Mouse (Mus musculus) lung, postnatal 0 days (tissue): ENCODE measurements around the gene Uso1. TPM values are rescaled to one million over a fixed set of nuclear protein-coding genes. Genes with fewer than 3 reads are reported as not detected.

Experiments used
- ATAC-seq: fragments of 200-750 bp; cut with Nextera tagmentation; 2 replicates; pipeline ENCODE4 v1.8.0; 2017; ENCODE audit warnings: moderate library complexity
- DNase-seq: peaks from one replicate; pipeline ENCODE4 v3.0.0-alpha.2; 2016; ENCODE audit warnings: low spot score
- H3K27ac ChIP-seq: fragments of 300-500 bp; sonication (generic); 2 replicates; pipeline ENCODE4 v1.5.1; 2014; ENCODE audit warnings: antibody characterized with exemption, mild to moderate bottlenecking, low read length, mixed read lengths
- H3K27me3 ChIP-seq: fragments of 300-500 bp; sonication (generic); replicated peaks from 2 replicates; pipeline ENCODE4 v1.6.1; 2014; ENCODE audit warnings: low read length, mixed read lengths; ENCODE audit not compliant: insufficient read depth
- H3K36me3 ChIP-seq: fragments of 300-500 bp; sonication (generic); 2 replicates; pipeline ENCODE4 v1.6.1; 2014; ENCODE audit warnings: low read length, mixed read lengths; ENCODE audit not compliant: insufficient read depth
- H3K4me1 ChIP-seq: fragments of 300-500 bp; sonication (generic); 2 replicates; pipeline ENCODE4 v1.6.1; 2014; ENCODE audit warnings: antibody characterized with exemption, low read depth, low read length, mixed read lengths; ENCODE audit not compliant: insufficient read depth
- H3K4me2 ChIP-seq: fragments of 300-500 bp; sonication (generic); replicated peaks from 2 replicates; pipeline ENCODE4 v1.6.1; 2014; ENCODE audit warnings: low read depth, mild to moderate bottlenecking, low read length, moderate library complexity, mixed read lengths
- H3K4me3 ChIP-seq: fragments of 300-500 bp; sonication (generic); 2 replicates; pipeline ENCODE4 v1.5.1; 2014; ENCODE audit warnings: low read depth, low read length
- H3K9ac ChIP-seq: fragments of 300-500 bp; sonication (generic); replicated peaks from 2 replicates; pipeline ENCODE4 v1.6.1; 2014; ENCODE audit warnings: low read depth, mild to moderate bottlenecking
- H3K9me3 ChIP-seq: fragments of 300-500 bp; sonication (generic); 2 replicates; pipeline ENCODE4 v1.6.1; 2016; ENCODE audit warnings: low read length, mixed read lengths
- CTCF ChIP-seq: IDR thresholded peaks from 2 replicates; pipeline ENCODE4 v1.5.1; 2016; ENCODE audit warnings: antibody characterized with exemption, mild to moderate bottlenecking
- EP300 ChIP-seq: IDR thresholded peaks from 2 replicates; pipeline ENCODE4 v1.6.1; 2016; ENCODE audit warnings: antibody characterized with exemption, mild to moderate bottlenecking, control low read depth
- WGBS: fragments of 180-500 bp; shearing (Covaris S2); extraction: QIAGEN DNeasy Blood & Tissue Kit; methylation state at CpG from one replicate; pipeline ENCODE4 v1.1.7; 2014; 5-methylcytosine and 5-hydroxymethylcytosine counted together
- polyA plus RNA-seq: library from polyadenylated mRNA; unstranded; fragments of >200 nt; fragmentation: Nextera tagmentation; extraction: Ambion mirVana; gene quantifications from 2 replicates; pipeline ENCODE4 v1.2.1, GENCODE M21; 2015

Uso1 gene
- polyA plus RNA-seq, 1 experiment from 2014 or later = 28.8 TPM

DNA sequence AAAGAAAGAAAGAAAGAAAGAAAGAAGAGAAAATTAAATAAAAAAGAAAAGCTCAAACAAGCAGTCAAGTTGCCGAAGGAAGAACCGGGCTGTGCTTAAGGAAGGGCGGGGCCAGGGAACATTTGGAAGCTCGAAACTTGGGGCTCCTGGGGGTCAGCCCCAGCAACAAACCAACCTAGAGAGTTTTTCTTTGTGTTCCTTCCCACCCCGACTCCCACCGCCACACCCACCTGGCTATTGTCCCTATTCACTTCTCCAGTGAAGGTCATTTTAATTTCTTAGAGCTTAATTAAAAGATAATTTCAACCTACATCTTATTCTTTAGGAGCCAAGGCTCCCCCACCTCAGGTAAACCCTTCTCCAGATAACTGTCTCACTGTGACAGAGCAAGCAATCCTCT lies 25.6 kb upstream of the Uso1 start:
- Histone ChIP-seq H3K9ac (no peak overlapping the region), H3K4me2 (peak overlapping the region; percentile 44), H3K9me3 (no peaks in the 10 kb centered on the region), H3K27me3 (no peaks in the 10 kb centered on the region), H3K36me3 (no peaks in the 10 kb centered on the region), H3K27ac (no peak overlapping the region), H3K4me1 (no peaks in the 10 kb centered on the region), H3K4me3 (peak overlapping the region; percentile 3; the same call in 1 of the 2 replicates)
- no peak for ATAC-seq
- TF ChIP-seq EP300 = no peak
- TF ChIP-seq CTCF = no peak
- WGBS = 15% methylated on average over 6 of the region's 6 CpGs
- no peak for DNase-seq

DNA sequence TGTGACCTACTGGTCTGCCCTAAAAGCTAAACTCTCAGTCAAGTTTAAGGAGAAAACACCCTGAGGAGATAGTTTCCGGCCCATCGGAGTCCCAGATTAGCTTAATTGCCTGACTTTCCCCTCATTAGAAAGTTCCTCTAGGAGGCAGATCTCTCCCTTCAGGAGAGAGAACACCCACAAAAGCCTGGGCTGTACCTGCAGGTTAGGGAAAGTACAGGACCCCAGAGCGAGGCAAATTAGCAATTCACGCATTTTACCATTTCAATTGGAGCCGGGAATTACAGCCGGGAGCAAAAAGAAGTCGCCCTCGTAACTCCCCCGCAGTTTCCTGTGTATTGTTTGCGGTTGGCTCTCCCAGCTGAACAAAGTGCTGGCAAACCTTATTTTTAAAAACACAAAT lies 25.2 kb upstream of the Uso1 start:
- TF ChIP-seq EP300 = no peak
- 7% methylated on average over 10 of the region's 10 CpGs for WGBS
- H3K4me1 ChIP-seq = no peaks in the 10 kb centered on the region
- ATAC-seq (no peak), DNase-seq (peak; percentile 33)
- no peak overlapping the region for H3K9ac ChIP-seq
- H3K4me2 ChIP-seq = peak overlapping the region; percentile 44
- H3K27ac ChIP-seq = no peak overlapping the region
- no peaks in the 10 kb centered on the region for H3K9me3 ChIP-seq
- no peaks in the 10 kb centered on the region for H3K36me3 ChIP-seq
- peak overlapping the region; percentile 3; the same call in 1 of the 2 replicates for H3K4me3 ChIP-seq
- no peaks in the 10 kb centered on the region for H3K27me3 ChIP-seq

DNA sequence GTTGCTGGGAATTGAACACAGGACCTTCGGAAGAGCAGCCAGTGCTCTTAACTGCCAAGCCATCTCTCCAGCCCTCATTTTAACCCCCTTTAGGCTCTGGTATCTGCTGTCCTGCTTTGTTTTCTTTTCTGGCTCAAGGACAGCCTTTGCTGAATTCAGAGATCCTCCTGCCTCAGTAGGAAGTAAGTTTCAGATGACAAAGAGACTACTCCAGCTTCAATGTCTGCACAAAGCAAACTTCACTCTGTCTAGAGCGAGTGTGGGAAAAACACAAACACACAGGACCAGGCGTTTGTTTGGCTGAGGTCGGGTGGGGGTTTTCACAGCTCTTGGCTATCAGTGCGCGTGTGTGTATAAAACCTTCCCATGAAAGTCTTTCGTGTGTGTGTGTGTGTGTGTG lies 24.3 kb upstream of the Uso1 start:
- DNase-seq (no peak), ATAC-seq (no peak)
- no peak overlapping the region for H3K27ac ChIP-seq
- no peaks in the 10 kb centered on the region for H3K4me1 ChIP-seq
- no peak overlapping the region for H3K4me2 ChIP-seq
- 83% methylated on average over 7 of the region's 7 CpGs for WGBS
- H3K36me3 ChIP-seq = no peaks in the 10 kb centered on the region
- no peaks in the 10 kb centered on the region for H3K27me3 ChIP-seq
- no peak overlapping the region for H3K4me3 ChIP-seq
- no peaks in the 10 kb centered on the region for H3K9me3 ChIP-seq
- TF ChIP-seq EP300 (no peak), CTCF (no peak)
- no peak overlapping the region for H3K9ac ChIP-seq

DNA sequence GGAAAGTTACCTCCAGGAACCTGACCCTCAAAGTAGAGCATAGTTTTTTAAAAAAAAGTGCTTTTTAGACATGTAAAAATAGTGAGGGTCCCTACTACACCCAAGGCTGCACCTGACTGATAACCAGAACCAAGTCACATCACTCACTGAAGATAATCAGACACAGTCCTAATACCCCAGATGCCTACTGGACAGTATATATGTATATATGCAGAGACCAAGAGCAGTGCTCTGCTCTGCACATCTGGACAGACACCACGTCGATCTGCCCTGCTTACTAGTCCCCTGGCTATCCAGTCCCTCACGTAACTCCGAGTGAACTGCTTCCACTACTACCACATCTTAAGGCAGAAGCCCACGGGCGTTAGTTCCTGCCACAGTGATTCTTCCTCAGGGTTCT lies 23.5 kb upstream of the Uso1 start:
- H3K27ac ChIP-seq = no peak overlapping the region
- H3K4me2 ChIP-seq = no peak overlapping the region
- H3K9ac ChIP-seq = no peak overlapping the region
- no peak for DNase-seq
- ATAC-seq = no peak
- no peak for TF ChIP-seq CTCF
- TF ChIP-seq EP300 = no peak
- H3K4me3 ChIP-seq = no peak overlapping the region
- H3K4me1 ChIP-seq = no peaks in the 10 kb centered on the region
- no peaks in the 10 kb centered on the region for H3K36me3 ChIP-seq
- no peaks in the 10 kb centered on the region for H3K9me3 ChIP-seq
- 74% methylated on average over 6 of the region's 6 CpGs for WGBS
- no peaks in the 10 kb centered on the region for H3K27me3 ChIP-seq

DNA sequence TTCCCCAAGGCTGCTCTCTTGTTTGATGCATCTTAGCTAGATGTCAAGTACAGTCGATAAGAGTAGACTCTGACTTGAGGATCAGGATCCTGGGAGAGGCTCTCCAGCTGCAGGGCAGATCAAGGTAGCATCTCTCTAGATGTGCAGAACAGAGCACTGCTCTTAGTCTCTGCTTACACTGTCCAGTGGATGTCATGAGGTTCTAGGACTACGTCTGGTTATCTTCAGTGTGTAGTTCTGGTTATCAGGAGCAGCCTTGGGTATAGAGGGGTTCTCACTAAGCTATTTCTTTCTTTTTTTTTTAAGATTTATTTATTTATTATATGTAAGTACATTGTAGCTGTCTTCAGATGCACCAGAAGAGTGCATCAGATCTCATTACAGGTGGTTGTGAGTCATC lies 22.8 kb upstream of the Uso1 start:
- H3K4me3 ChIP-seq = no peak overlapping the region
- no peaks in the 10 kb centered on the region for H3K9me3 ChIP-seq
- DNase-seq (no peak), ATAC-seq (no peak)
- H3K36me3 ChIP-seq = no peaks in the 10 kb centered on the region
- H3K27me3 ChIP-seq = no peaks in the 10 kb centered on the region
- no peak overlapping the region for H3K27ac ChIP-seq
- H3K9ac ChIP-seq = no peak overlapping the region
- no peak overlapping the region for H3K4me2 ChIP-seq
- TF ChIP-seq EP300 = no peak
- TF ChIP-seq CTCF = no peak
- H3K4me1 ChIP-seq = no peaks in the 10 kb centered on the region
- WGBS = 86% methylated on average over 2 of the region's 2 CpGs

DNA sequence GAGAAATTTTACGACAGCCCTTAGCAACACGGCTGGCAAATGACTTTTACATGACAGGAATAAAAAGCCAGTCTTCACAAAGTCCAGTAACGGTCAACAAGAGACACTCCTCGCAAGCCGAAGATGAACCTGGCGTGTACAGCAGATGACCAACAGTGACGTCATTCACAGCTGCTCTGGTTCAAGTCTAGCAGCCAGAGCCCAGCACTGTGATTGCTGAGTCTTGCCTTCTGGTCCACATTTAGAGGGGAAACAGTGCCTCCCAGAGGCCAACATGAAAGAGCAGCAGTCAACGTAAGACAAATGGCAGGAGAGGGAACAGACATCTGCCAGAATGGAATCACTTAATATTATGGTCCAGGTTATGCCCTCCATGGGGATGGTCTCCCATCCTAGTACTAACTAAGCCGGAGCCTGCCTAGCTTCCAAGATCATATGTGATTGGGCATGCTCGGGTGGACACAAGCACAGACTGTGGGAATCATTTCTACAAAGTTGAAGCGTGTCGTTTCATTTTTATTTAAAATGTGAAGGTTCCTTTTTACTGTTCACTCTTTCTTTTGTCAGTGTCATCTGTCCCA lies 19.8 kb upstream of the Uso1 start:
- Histone ChIP-seq H3K27ac (no peak overlapping the region), H3K36me3 (no peaks in the 10 kb centered on the region), H3K4me2 (no peak overlapping the region), H3K4me1 (no peaks in the 10 kb centered on the region), H3K4me3 (no peak overlapping the region), H3K9me3 (no peaks in the 10 kb centered on the region), H3K9ac (no peak overlapping the region), H3K27me3 (no peaks in the 10 kb centered on the region)
- peak; percentile 90 for DNase-seq
- TF ChIP-seq CTCF = peak; percentile 94
- no peak for TF ChIP-seq EP300
- ATAC-seq = peak; percentile 92
- WGBS = 47% methylated on average over 12 of the region's 12 CpGs

DNA sequence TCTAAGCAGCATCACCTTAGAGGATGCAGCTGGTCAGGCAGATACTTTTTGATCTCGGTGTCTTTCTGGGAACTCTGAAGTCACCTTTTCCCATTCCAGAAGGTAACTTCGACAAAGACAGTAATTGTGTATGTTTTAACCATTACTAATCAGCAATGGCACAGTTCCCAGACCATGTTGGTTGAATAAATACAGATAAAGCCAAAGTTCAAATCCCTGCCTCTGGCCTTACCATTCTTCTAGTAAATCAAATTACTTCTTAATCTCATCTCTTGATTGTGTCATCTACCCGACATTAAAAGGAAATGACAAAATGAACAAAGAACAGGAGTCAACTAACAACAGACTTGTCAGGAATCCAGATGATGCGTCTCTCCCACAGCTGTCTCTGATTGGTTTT lies 16.1 kb upstream of the Uso1 start:
- no peak overlapping the region for H3K4me3 ChIP-seq
- H3K9me3 ChIP-seq = no peaks in the 10 kb centered on the region
- no peak overlapping the region for H3K27ac ChIP-seq
- DNase-seq = no peak
- H3K27me3 ChIP-seq = no peaks in the 10 kb centered on the region
- no peak for ATAC-seq
- H3K36me3 ChIP-seq = no peaks in the 10 kb centered on the region
- WGBS = 65% methylated on average over 4 of the region's 4 CpGs
- H3K9ac ChIP-seq = no peak overlapping the region
- H3K4me1 ChIP-seq = no peaks in the 10 kb centered on the region
- TF ChIP-seq CTCF (no peak), EP300 (no peak)
- no peak overlapping the region for H3K4me2 ChIP-seq
